Comparison of ENCODE assay signal across 8 mouse cellular contexts in the genomic region with DNA sequence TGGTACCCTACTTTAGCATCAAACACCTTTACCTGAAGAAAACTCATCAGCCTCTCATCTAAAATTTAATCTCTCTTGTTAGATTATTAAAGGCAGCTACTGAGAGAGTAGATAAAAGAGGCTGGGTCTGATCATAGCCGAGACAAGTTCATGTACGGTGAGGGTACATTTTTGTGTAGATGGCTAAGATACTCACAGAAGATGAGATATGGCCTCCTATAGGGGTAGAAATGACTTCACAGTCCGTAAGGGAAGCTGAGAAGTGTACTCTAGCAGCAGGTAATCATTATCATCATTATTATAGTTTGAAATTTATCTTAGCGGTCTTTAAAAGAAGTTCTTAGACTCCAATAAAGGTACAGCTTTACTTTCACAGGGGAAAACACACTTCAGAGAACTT. TPM values are rescaled to one million over a fixed set of nuclear protein-coding genes. Genes with fewer than 3 reads are reported as not detected.
A peak's percentile ranks its signal among the peaks of the same experiment; 100 is the strongest.
DNase-seq lines count a peak whose midpoint lies in the region; ATAC-seq and TF ChIP-seq lines count a peak whose summit lies in the region.

No protein-coding gene starts in this region.

- H3K4me2 ChIP-seq in heart, embryonic 11.5 days = peak overlapping the region; percentile 69
- no peak overlapping the region for H3K4me2 ChIP-seq in hindbrain, embryonic 11.5 days (replicated peaks; ENCODE audit: low read depth, low read length)
- H3K4me2 ChIP-seq in liver, postnatal 0 days (ENCODE audit: low read depth, low read length) = peak overlapping the region; percentile 77

- no peaks in the 10 kb centered on the region for H3K9me3 ChIP-seq in heart, embryonic 11.5 days (replicated peaks; ENCODE audit: control insufficient read depth, low read length)
- H3K9me3 ChIP-seq in hindbrain, embryonic 11.5 days (ENCODE audit: control insufficient read depth, low read length) = no peaks in the 10 kb centered on the region
- 0 out of 2 replicates have a peak, but pooled peaks cover 3% of the 10 kb centered on the region for H3K9me3 ChIP-seq in liver, postnatal 0 days (ENCODE audit: low read length)

- intact Hi-C loops in heart, postnatal 36 days (cut with DNase I) = no loop called here

- H3K27me3 ChIP-seq in heart, embryonic 11.5 days (ENCODE audit: control insufficient read depth, insufficient read depth, low read length) = no peaks in the 10 kb centered on the region
- H3K27me3 ChIP-seq in hindbrain, embryonic 11.5 days (ENCODE audit: control insufficient read depth, insufficient read depth, low read length) = no peaks in the 10 kb centered on the region
- H3K27me3 ChIP-seq in liver, postnatal 0 days (ENCODE audit: insufficient read depth, low read length) = no peaks in the 10 kb centered on the region

- H3K9ac ChIP-seq in heart, embryonic 11.5 days (ENCODE audit: low read depth, low read length) = no peak overlapping the region
- H3K9ac ChIP-seq in hindbrain, embryonic 11.5 days (ENCODE audit: low read depth, low read length) = no peak overlapping the region
- no peak overlapping the region for H3K9ac ChIP-seq in liver, postnatal 0 days (replicated peaks)

- DNase-seq in heart, postnatal 36 days = no peak
- no peak for DNase-seq in hindbrain, embryonic 11.5 days (ENCODE audit: low spot score)
- no peak for DNase-seq in liver, postnatal 0 days
- no peak for DNase-seq in retina, postnatal 1 day
- DNase-seq in spleen, postnatal 10 days (ENCODE audit: low spot score in 2 of 2) = no peak

- ATAC-seq in heart, embryonic 11.5 days (replicated peaks; ENCODE audit: insufficient number of reproducible peaks, low FRiP score, low TSS enrichment) = no peak
- peak; percentile 37; the same call in 1 of the 2 replicates for ATAC-seq in hindbrain, embryonic 11.5 days (ENCODE audit: low FRiP score)
- no peak for ATAC-seq in liver, postnatal 0 days
- ATAC-seq in erythroid progenitor cell, adult 5-6 weeks (replicated peaks; ENCODE audit: low FRiP score, poor library complexity, severe bottlenecking) = no peak

- H3K36me3 ChIP-seq in heart, embryonic 11.5 days (ENCODE audit: control insufficient read depth, insufficient read depth, low read length) = no peaks in the 10 kb centered on the region
- H3K36me3 ChIP-seq in hindbrain, embryonic 11.5 days (ENCODE audit: control insufficient read depth, insufficient read depth, low read length) = no peaks in the 10 kb centered on the region
- no peaks in the 10 kb centered on the region for H3K36me3 ChIP-seq in liver, postnatal 0 days (replicated peaks; ENCODE audit: insufficient read depth, low read length)

- H3K4me1 ChIP-seq in heart, embryonic 11.5 days (ENCODE audit: control insufficient read depth, insufficient read depth, low read length) = peaks cover 5% of the 10 kb centered on the region; the same call in 1 of the 2 replicates
- peaks cover 3% of the 10 kb centered on the region; the same call in 1 of the 2 replicates for H3K4me1 ChIP-seq in bone marrow, adult 2 months (ENCODE audit: control insufficient read depth, insufficient read depth, low read length)
- H3K4me1 ChIP-seq in hindbrain, embryonic 11.5 days (replicated peaks; ENCODE audit: control insufficient read depth, insufficient read depth, low read length) = no peaks in the 10 kb centered on the region
- H3K4me1 ChIP-seq in liver, postnatal 0 days (ENCODE audit: insufficient read depth) = peaks cover 14% of the 10 kb centered on the region

- TF ChIP-seq CTCF in bone marrow, adult 2 months (IDR thresholded peaks at IDR 0.05; ENCODE audit: control insufficient read depth, insufficient read depth, low read length) = no peak
- no peak for TF ChIP-seq CTCF in liver, postnatal 0 days (IDR thresholded peaks at IDR 0.05; ENCODE audit: low read depth)

- 71% methylated on average over 4 of the region's 4 CpGs for WGBS in heart, embryonic 11.5 days (ENCODE audit: insufficient replicate concordance)
- WGBS in bone marrow, adult 2 months = 82% methylated on average over 4 of the region's 4 CpGs
- 72% methylated on average over 4 of the region's 4 CpGs for WGBS in hindbrain, embryonic 11.5 days
- 76% methylated on average over 4 of the region's 4 CpGs for WGBS in liver, postnatal 0 days (ENCODE audit: insufficient replicate concordance)

- no peak overlapping the region for H3K27ac ChIP-seq in heart, embryonic 11.5 days (ENCODE audit: low read depth, low read length)
- H3K27ac ChIP-seq in bone marrow, adult 2 months (ENCODE audit: control insufficient read depth, insufficient read depth, low read depth, low read length, poor library complexity) = no peak overlapping the region
- H3K27ac ChIP-seq in hindbrain, embryonic 11.5 days (ENCODE audit: low read depth, low read length) = no peak overlapping the region
- no peak overlapping the region for H3K27ac ChIP-seq in liver, postnatal 0 days (ENCODE audit: low read depth)

- TF ChIP-seq EP300 in liver, postnatal 0 days (IDR thresholded peaks at IDR 0.05; ENCODE audit: low read depth) = no peak

- H3K4me3 ChIP-seq in heart, embryonic 11.5 days (ENCODE audit: low read depth, low read length) = peak overlapping the region; percentile 81
- H3K4me3 ChIP-seq in bone marrow, adult 2 months (replicated peaks; ENCODE audit: control insufficient read depth, low read depth, low read length) = peak overlapping the region; percentile 97
- peak overlapping the region; percentile 84; the same call in 1 of the 2 replicates for H3K4me3 ChIP-seq in hindbrain, embryonic 11.5 days (ENCODE audit: low read depth, low read length)
- peak overlapping the region; percentile 84 for H3K4me3 ChIP-seq in liver, postnatal 0 days (ENCODE audit: low read depth, low read length)

- no peak for TF ChIP-seq POLR2A in bone marrow, adult 2 months (IDR thresholded peaks at IDR 0.05; ENCODE audit: borderline replicate concordance, control insufficient read depth, low read depth, low read length)

RNA-seq across cellular contexts. Expression of a gene that starts 0.4 kb away (rescaled TPM):
- 21.4 and 24.3 TPM in 2 replicates for polyA plus RNA-seq in heart, embryonic 11.5 days (2014; fragmentation: Nextera tagmentation; extraction: Ambion mirVana)
- total RNA-seq in heart, postnatal 36 days (2021) = 10 to 100 TPM; 13.8 to 14.7 TPM
- polyA plus RNA-seq in bone marrow, adult 2 months (2011; ENCODE audit: insufficient read depth, insufficient read length, low replicate concordance, missing spikeins) = 11.1 and 15.4 TPM in 2 replicates
- polyA plus RNA-seq in hindbrain, embryonic 11.5 days (2014; fragmentation: Nextera tagmentation; extraction: Ambion mirVana) = 25.5 and 28.1 TPM in 2 replicates
- polyA plus RNA-seq in liver, postnatal 0 days (2015; fragmentation: Nextera tagmentation; extraction: Ambion mirVana) = 16.3 and 16.9 TPM in 2 replicates
- total RNA-seq in erythroid progenitor cell, adult 5-6 weeks (2015; ENCODE audit: low replicate concordance) = 9.7 and 14.7 TPM in 2 replicates
- total RNA-seq in erythroid progenitor cell, adult 5-6 weeks (2017; ENCODE audit: low replicate concordance) = 0.83 and 8.2 TPM in 2 replicates

RNA-seq across cellular contexts. Expression of a gene that starts 10.9 kb away (rescaled TPM):
- polyA plus RNA-seq in heart, embryonic 11.5 days (2014; fragmentation: Nextera tagmentation; extraction: Ambion mirVana) = 0.83 and 1.4 TPM in 2 replicates
- total RNA-seq in heart, postnatal 36 days (2021) = 10 to 100 TPM; 22.9 to 23.6 TPM
- polyA plus RNA-seq in bone marrow, adult 2 months (2011; ENCODE audit: insufficient read depth, insufficient read length, low replicate concordance, missing spikeins) = not detected in 2 replicates
- 5.3 and 7.0 TPM in 2 replicates for polyA plus RNA-seq in hindbrain, embryonic 11.5 days (2014; fragmentation: Nextera tagmentation; extraction: Ambion mirVana)
- polyA plus RNA-seq in liver, postnatal 0 days (2015; fragmentation: Nextera tagmentation; extraction: Ambion mirVana) = 1.8 and 2.4 TPM in 2 replicates
- total RNA-seq in erythroid progenitor cell, adult 5-6 weeks (2015; ENCODE audit: low replicate concordance) = not detected in 2 replicates
- not detected in 2 replicates for total RNA-seq in erythroid progenitor cell, adult 5-6 weeks (2017; ENCODE audit: low replicate concordance)

RNA-seq across cellular contexts. Expression of a gene that starts 22.8 kb away (rescaled TPM):
- 20.5 and 24.9 TPM in 2 replicates for polyA plus RNA-seq in heart, embryonic 11.5 days (2014; fragmentation: Nextera tagmentation; extraction: Ambion mirVana)
- total RNA-seq in heart, postnatal 36 days (2021) = 1 to 10 TPM; 8.5 to 9.0 TPM
- polyA plus RNA-seq in bone marrow, adult 2 months (2011; ENCODE audit: insufficient read depth, insufficient read length, low replicate concordance, missing spikeins) = 4.1 and 6.3 TPM in 2 replicates
- polyA plus RNA-seq in hindbrain, embryonic 11.5 days (2014; fragmentation: Nextera tagmentation; extraction: Ambion mirVana) = 13.0 and 14.5 TPM in 2 replicates
- 8.3 and 8.9 TPM in 2 replicates for polyA plus RNA-seq in liver, postnatal 0 days (2015; fragmentation: Nextera tagmentation; extraction: Ambion mirVana)
- 3.6 and 4.2 TPM in 2 replicates for total RNA-seq in erythroid progenitor cell, adult 5-6 weeks (2015; ENCODE audit: low replicate concordance)
- 1.2 TPM in 1 of 2 replicates, not detected in the other for total RNA-seq in erythroid progenitor cell, adult 5-6 weeks (2017; ENCODE audit: low replicate concordance)

RNA-seq across cellular contexts. Expression of a gene that starts 29.2 kb away (rescaled TPM):
- 11.3 and 13.0 TPM in 2 replicates for polyA plus RNA-seq in heart, embryonic 11.5 days (2014; fragmentation: Nextera tagmentation; extraction: Ambion mirVana)
- total RNA-seq in heart, postnatal 36 days (2021) = 10 to 100 TPM; 13.4 to 14.5 TPM
- 3.9 and 10.6 TPM in 2 replicates for polyA plus RNA-seq in bone marrow, adult 2 months (2011; ENCODE audit: insufficient read depth, insufficient read length, low replicate concordance, missing spikeins)
- 9.8 and 10.4 TPM in 2 replicates for polyA plus RNA-seq in hindbrain, embryonic 11.5 days (2014; fragmentation: Nextera tagmentation; extraction: Ambion mirVana)
- polyA plus RNA-seq in liver, postnatal 0 days (2015; fragmentation: Nextera tagmentation; extraction: Ambion mirVana) = 7.3 and 7.7 TPM in 2 replicates
- total RNA-seq in erythroid progenitor cell, adult 5-6 weeks (2015; ENCODE audit: low replicate concordance) = 4.2 and 25.2 TPM in 2 replicates
- total RNA-seq in erythroid progenitor cell, adult 5-6 weeks (2017; ENCODE audit: low replicate concordance) = 1.7 and 5.7 TPM in 2 replicates
